Mouse (Mus musculus): ENCODE data around the gene Gga3. TPM values are rescaled to one million over a fixed set of nuclear protein-coding genes. Genes with fewer than 3 reads are reported as not detected.

Gga3 gene
- polyA plus RNA-seq, 1 experiment = 39.4 TPM

DNA sequence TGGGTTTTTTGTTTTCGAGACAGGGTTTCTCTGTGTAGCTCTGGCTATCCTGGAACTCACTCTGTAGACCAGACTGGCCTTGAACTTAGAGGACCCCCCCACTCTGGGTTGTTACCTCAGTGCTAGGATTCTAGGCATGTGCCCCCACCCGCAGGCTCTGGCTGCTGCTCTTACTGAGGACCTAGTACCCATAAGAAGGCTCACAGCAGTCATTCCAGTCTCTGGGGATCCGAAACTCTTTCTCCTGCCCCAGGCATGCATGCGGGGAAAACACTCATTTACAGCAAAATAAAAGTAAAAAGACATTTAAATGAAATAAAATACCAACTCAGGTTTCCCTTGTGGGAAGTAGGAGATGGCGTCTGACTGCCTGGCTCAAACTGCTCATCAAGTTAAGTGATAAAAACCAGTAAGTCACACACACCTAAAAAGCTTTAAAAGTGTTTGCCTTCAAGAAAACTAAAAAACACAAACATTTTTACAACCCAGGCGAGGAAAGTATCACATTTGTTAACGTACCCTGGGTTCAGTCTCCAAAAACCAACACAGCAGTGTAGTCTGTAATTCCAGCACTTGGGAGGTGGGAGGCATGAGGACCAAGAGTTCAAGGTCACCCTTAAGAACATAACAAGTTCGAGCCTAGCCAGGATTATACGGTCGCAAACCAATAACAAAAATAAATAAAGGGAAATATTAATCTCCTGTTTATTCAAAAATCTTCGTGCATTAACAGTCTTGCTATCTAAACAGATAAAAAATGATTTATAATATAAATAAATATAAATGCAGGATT is 23.2 kb upstream of the Gga3 start:
- 59% methylated on average over 11 of the region's 11 CpGs for WGBS
- peaks cover 12% of the 10 kb centered on the region for H3K36me3 ChIP-seq (ENCODE audit: control insufficient read depth, insufficient read depth, low read length)
- no peak for DNase-seq (ENCODE audit: low read depth in 1 of 2, low spot score in 2 of 2)
- no peak overlapping the region for H3K27ac ChIP-seq (ENCODE audit: insufficient read depth, low read length)
- TF ChIP-seq POLR2A (IDR thresholded peaks at IDR 0.05; ENCODE audit: low read depth, low read length) (no peak), CTCF (IDR thresholded peaks at IDR 0.05; ENCODE audit: extremely low read depth, insufficient read depth, insufficient read length, insufficient replicate concordance) (no peak)
- peak overlapping the region; percentile 81 for H3K4me3 ChIP-seq (ENCODE audit: extremely low read depth, insufficient read depth, insufficient read length)
- H3K27me3 ChIP-seq (ENCODE audit: control insufficient read depth, insufficient read depth, low read length) = no peaks in the 10 kb centered on the region
- H3K4me1 ChIP-seq (ENCODE audit: control insufficient read depth, insufficient read depth, insufficient read length) = peaks cover 13% of the 10 kb centered on the region; the same call in 1 of the 2 replicates

DNA sequence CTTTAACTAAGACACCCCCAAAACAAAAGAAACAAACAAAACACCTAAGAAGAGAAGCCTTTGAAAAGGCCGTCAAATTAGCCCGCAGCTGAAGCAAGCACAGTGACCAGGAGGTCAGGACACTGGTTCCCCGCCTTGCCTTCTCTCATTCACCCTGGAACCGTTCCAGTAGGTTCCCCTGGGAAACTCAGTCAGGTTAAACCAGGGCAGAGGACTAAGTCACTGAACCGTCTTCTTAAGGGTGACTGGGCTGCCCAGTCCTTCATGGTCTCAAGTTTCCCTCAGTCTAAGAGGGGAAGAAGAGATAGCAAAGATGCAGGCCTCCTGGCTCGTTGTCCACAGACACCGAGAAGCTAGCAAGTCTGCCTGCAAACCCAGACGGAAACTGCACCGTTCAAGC is 22.0 kb upstream of the Gga3 start:
- Histone ChIP-seq H3K27ac (ENCODE audit: insufficient read depth, low read length) (no peak overlapping the region), H3K36me3 (ENCODE audit: control insufficient read depth, insufficient read depth, low read length) (peaks cover 16% of the 10 kb centered on the region), H3K4me3 (ENCODE audit: extremely low read depth, insufficient read depth, insufficient read length) (no peak overlapping the region), H3K27me3 (ENCODE audit: control insufficient read depth, insufficient read depth, low read length) (no peaks in the 10 kb centered on the region), H3K4me1 (ENCODE audit: control insufficient read depth, insufficient read depth, insufficient read length) (peaks cover 10% of the 10 kb centered on the region; the same call in 1 of the 2 replicates)
- 84% methylated on average over 9 of the region's 9 CpGs for WGBS
- DNase-seq (ENCODE audit: low read depth in 1 of 2, low spot score in 2 of 2) = no peak
- TF ChIP-seq POLR2A (IDR thresholded peaks at IDR 0.05; ENCODE audit: low read depth, low read length) = no peak

DNA sequence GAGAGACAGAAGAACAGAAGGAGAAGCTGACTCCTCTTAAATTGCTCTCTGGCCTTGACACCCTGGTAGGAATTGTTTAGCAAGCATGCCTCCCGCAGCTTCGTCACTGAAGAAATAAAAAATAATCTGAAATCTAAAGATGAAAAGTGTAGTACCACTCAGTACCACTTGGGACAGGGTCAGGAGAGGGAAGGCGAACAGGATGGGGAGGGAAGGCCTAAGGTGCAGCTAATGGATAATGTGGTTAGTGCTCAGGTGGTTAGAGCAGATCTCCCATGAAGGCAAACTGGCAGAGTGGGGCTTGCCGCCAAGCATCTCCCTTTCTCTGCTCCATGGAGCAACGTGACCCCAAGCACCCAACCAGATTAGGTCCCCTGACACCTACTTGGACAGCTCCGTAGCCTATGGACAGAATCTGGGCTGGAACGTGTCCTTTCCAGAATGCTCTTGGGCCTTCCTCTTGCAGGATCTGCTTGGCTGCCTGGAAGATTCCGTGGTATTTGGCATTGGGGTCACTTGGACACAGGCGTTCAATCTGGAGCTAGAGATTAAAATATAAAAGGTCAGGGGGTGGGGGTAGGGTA is 19.7 kb upstream of the Gga3 start:
- no peaks in the 10 kb centered on the region for H3K27me3 ChIP-seq (ENCODE audit: control insufficient read depth, insufficient read depth, low read length)
- H3K27ac ChIP-seq (ENCODE audit: insufficient read depth, low read length) = no peak overlapping the region
- H3K36me3 ChIP-seq (ENCODE audit: control insufficient read depth, insufficient read depth, low read length) = peaks cover 31% of the 10 kb centered on the region
- DNase-seq (ENCODE audit: low read depth in 1 of 2, low spot score in 2 of 2) = no peak
- WGBS = 82% methylated on average over 9 of the region's 9 CpGs
- TF ChIP-seq CTCF (IDR thresholded peaks at IDR 0.05; ENCODE audit: extremely low read depth, insufficient read depth, insufficient read length, insufficient replicate concordance) (no peak), POLR2A (IDR thresholded peaks at IDR 0.05; ENCODE audit: low read depth, low read length) (no peak)
- peaks cover 2% of the 10 kb centered on the region; the same call in 1 of the 2 replicates for H3K4me1 ChIP-seq (ENCODE audit: control insufficient read depth, insufficient read depth, insufficient read length)
- no peak overlapping the region for H3K4me3 ChIP-seq (ENCODE audit: extremely low read depth, insufficient read depth, insufficient read length)

DNA sequence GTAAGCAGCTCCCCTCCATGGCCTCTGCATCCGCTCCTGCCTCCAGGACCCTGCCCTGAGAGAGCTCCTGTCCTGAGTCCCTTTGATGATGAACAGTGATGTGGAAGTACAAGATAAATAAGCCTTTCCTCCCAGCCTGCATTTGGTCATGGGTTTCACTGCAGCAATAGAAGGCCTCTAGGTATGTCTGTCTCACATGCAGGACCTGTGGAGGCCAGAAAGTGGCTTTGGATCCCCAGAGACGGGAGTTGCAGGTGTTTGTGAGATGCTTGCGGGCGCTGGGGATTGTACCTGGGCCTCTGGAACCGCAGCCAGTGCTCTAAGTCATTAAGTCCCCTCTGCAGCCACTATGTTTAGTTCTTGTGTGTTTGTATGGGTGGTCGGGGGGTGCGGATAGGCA is 16.1 kb upstream of the Gga3 start:
- WGBS = 97% methylated on average over 7 of the region's 7 CpGs
- no peak for TF ChIP-seq CTCF (IDR thresholded peaks at IDR 0.05; ENCODE audit: extremely low read depth, insufficient read depth, insufficient read length, insufficient replicate concordance)
- TF ChIP-seq POLR2A (IDR thresholded peaks at IDR 0.05; ENCODE audit: low read depth, low read length) = no peak
- H3K4me1 ChIP-seq (ENCODE audit: control insufficient read depth, insufficient read depth, insufficient read length) = no peaks in the 10 kb centered on the region
- no peak overlapping the region for H3K4me3 ChIP-seq (ENCODE audit: extremely low read depth, insufficient read depth, insufficient read length)
- no peak for DNase-seq (ENCODE audit: low read depth in 1 of 2, low spot score in 2 of 2)
- peaks cover 47% of the 10 kb centered on the region for H3K36me3 ChIP-seq (ENCODE audit: control insufficient read depth, insufficient read depth, low read length)
- H3K27me3 ChIP-seq (ENCODE audit: control insufficient read depth, insufficient read depth, low read length) = no peaks in the 10 kb centered on the region
- H3K27ac ChIP-seq (ENCODE audit: insufficient read depth, low read length) = no peak overlapping the region

DNA sequence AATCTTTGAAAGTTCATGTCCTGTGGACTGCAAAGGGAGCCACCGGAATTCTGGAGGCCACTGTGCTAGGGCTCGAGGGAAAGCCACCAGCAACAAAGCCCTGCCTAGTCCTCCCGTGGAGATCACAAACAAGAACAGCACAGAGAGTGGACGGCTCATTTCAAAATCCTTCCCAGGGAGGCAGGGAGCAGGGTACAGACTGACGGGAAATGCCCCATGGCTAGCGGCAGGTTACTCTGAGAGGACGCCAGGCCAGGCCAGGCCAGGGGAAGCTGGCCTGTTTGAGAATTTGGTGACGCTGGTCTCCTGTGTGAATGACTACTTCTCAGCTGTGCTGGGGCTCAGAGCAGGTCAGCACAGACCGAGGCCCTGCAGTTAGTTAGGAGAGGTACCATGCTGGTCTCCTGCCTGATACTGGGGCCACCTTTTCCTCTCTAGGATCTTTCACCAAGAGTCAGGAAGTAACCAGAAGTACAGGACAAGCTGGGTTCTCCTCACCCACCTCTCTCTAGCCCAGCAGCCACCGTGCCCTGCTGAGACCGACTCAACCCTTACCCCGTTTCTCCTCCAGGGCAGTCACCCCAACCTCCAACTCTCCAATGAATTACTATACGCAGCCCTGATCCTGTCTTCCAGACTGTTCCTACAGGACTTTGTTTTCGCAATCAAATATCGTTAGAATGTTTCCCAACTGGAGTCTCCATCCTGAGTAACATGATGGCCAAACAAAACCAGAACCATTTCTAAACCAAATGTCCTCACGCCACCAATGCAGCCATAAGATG is 15.1 kb upstream of the Gga3 start:
- Histone ChIP-seq H3K27ac (ENCODE audit: insufficient read depth, low read length) (no peak overlapping the region), H3K36me3 (ENCODE audit: control insufficient read depth, insufficient read depth, low read length) (peaks cover 49% of the 10 kb centered on the region), H3K27me3 (ENCODE audit: control insufficient read depth, insufficient read depth, low read length) (no peaks in the 10 kb centered on the region), H3K4me1 (ENCODE audit: control insufficient read depth, insufficient read depth, insufficient read length) (peaks cover 3% of the 10 kb centered on the region; the same call in 1 of the 2 replicates), H3K4me3 (ENCODE audit: extremely low read depth, insufficient read depth, insufficient read length) (no peak overlapping the region)
- no peak for DNase-seq (ENCODE audit: low read depth in 1 of 2, low spot score in 2 of 2)
- 95% methylated on average over 16 of the region's 16 CpGs for WGBS
- TF ChIP-seq POLR2A (IDR thresholded peaks at IDR 0.05; ENCODE audit: low read depth, low read length) (no peak), CTCF (IDR thresholded peaks at IDR 0.05; ENCODE audit: extremely low read depth, insufficient read depth, insufficient read length, insufficient replicate concordance) (no peak)

DNA sequence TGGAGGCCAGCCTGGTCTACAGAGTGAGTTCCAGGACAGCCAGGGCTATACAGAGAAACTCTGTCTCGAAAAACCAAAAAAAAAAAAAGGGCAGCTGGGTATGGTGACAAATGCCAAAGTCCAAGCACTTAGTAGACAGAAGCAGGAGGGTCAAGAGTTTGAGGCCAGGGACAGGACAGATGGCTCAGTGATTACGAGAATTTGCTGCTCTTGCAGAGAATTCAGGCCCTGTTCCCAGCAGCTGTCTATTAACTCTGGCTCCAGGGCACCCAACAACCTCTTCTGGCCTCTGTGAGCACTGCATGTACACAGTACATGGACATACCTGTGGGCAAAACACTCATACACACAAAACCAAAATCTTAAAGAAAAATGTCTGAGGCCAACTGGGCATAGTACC is 14.2 kb upstream of the Gga3 start:
- no peak overlapping the region for H3K4me3 ChIP-seq (ENCODE audit: extremely low read depth, insufficient read depth, insufficient read length)
- 92% methylated on average over 2 of the region's 2 CpGs for WGBS
- no peaks in the 10 kb centered on the region for H3K27me3 ChIP-seq (ENCODE audit: control insufficient read depth, insufficient read depth, low read length)
- TF ChIP-seq CTCF (IDR thresholded peaks at IDR 0.05; ENCODE audit: extremely low read depth, insufficient read depth, insufficient read length, insufficient replicate concordance) = no peak
- peaks cover 9% of the 10 kb centered on the region; the same call in 1 of the 2 replicates for H3K4me1 ChIP-seq (ENCODE audit: control insufficient read depth, insufficient read depth, insufficient read length)
- DNase-seq (ENCODE audit: low read depth in 1 of 2, low spot score in 2 of 2) = no peak
- peaks cover 47% of the 10 kb centered on the region for H3K36me3 ChIP-seq (ENCODE audit: control insufficient read depth, insufficient read depth, low read length)
- H3K27ac ChIP-seq (ENCODE audit: insufficient read depth, low read length) = no peak overlapping the region
